In the genomic region with DNA sequence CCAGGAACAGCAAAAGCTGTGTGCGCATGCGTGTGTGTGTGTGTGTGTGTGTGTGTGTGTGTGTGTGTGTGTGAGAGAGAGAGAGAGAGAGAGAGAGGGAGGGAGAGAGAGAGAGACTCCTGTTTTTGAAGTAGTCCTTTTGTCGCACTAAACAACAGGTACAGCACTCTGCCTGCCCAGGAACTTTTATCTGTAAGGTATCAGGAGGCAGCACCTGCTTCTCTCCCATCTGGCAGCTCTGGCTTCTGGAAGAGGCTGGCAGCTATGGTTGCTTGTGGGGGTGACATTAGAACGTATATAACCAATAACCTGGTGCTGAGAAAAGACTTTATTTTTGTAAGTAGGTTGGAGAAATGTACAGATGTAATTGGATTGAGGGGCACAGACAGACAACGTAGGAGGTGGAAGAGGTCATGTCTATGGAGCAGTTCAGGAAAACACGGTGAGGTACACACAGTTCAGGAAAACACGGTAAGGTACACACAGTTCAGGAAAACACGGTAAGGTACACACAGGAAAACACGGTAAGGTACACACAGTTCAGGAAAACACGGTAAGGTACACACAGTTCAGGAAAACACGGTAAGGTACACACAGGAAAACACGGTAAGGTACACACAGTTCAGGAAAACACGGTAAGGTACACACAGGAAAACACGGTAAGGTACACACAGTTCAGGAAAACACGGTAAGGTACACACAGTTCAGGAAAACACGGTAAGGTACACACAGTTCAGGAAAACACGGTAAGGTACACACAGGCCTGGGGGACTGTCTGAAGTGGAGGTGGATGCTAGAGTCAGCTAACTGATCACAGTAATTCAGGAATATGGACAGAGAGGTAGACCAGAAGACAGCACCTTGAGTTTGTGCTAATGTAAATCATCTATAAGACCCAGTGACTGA, we compare ENCODE assay signal across 7 mouse cellular contexts. TPM values are rescaled to one million over a fixed set of nuclear protein-coding genes. Genes with fewer than 3 reads are reported as not detected.
A peak's percentile ranks its signal among the peaks of the same experiment; 100 is the strongest.
DNase-seq lines count a peak whose midpoint lies in the region; ATAC-seq lines count a peak whose summit lies in the region.
"Not testable (repeated sequence)": the region's sequence is repeated elsewhere in the genome, so short reads cannot be mapped to it uniquely, and the experiment has no call there.
"Had no signal": no experiment of that assay in that cellular context is flagged by ENCODE, and none has a peak within 500 bp of the region (broad histone marks: within the 10 kb centered on the region; RNA-seq: fewer than 3 reads in every experiment).

No protein-coding gene starts in this region.

- H3K27me3 ChIP-seq in limb, embryonic 12.5 days; liver, embryonic 12.5 days (replicated peaks); liver, embryonic 15.5 days: not testable (repeated sequence)

- not testable (repeated sequence) for H3K9ac ChIP-seq in limb, embryonic 12.5 days (replicated peaks); liver, embryonic 12.5 days; liver, embryonic 15.5 days

- peak; percentile 32 for DNase-seq in c-Kit-positive CD71-positive TER-119-positive erythroid progenitor cells, embryonic 14.5 days (ENCODE audit: low spot score)

- ATAC-seq in limb, embryonic 12.5 days (ENCODE audit: insufficient number of reproducible peaks, insufficient read depth, low FRiP score, low TSS enrichment, low read depth): not testable (repeated sequence)
- ATAC-seq in liver, embryonic 12.5 days: peak; percentile 61
- peak; percentile 48; the same call in 1 of the 2 replicates for ATAC-seq in liver, embryonic 15.5 days (ENCODE audit: insufficient read depth)
- ATAC-seq in megakaryocyte progenitor cell, adult 5-6 weeks (replicated peaks; ENCODE audit: poor library complexity): peak; percentile 63

- H3K4me1 ChIP-seq in limb, embryonic 12.5 days (replicated peaks): peaks cover 16% of the 10 kb centered on the region
- peaks cover 37% of the 10 kb centered on the region for H3K4me1 ChIP-seq in liver, embryonic 12.5 days
- peaks cover 17% of the 10 kb centered on the region for H3K4me1 ChIP-seq in liver, embryonic 15.5 days (replicated peaks)

- H3K27ac ChIP-seq in limb, embryonic 12.5 days: peak overlapping the region; percentile 41; the same call in 1 of the 2 replicates
- H3K27ac ChIP-seq in liver, embryonic 12.5 days: peak overlapping the region; percentile 48; the same call in 1 of the 2 replicates
- H3K27ac ChIP-seq in liver, embryonic 15.5 days (replicated peaks): not testable (repeated sequence)

- WGBS in limb, embryonic 12.5 days: 90% methylated on average over 17 of the region's 17 CpGs
- WGBS in liver, embryonic 12.5 days (ENCODE audit: insufficient replicate concordance): 81% methylated on average over 17 of the region's 17 CpGs
- 76% methylated on average over 17 of the region's 17 CpGs for WGBS in liver, embryonic 15.5 days (ENCODE audit: insufficient replicate concordance)

- H3K36me3 ChIP-seq in limb, embryonic 12.5 days: peaks cover 17% of the 10 kb centered on the region
- peaks cover 29% of the 10 kb centered on the region for H3K36me3 ChIP-seq in liver, embryonic 12.5 days
- H3K36me3 ChIP-seq in liver, embryonic 15.5 days (replicated peaks): peaks cover 20% of the 10 kb centered on the region

- H3K4me2 ChIP-seq in limb, embryonic 12.5 days; liver, embryonic 12.5 days; liver, embryonic 15.5 days: not testable (repeated sequence)

- not testable (repeated sequence) for H3K4me3 ChIP-seq in limb, embryonic 12.5 days (replicated peaks); liver, embryonic 12.5 days; liver, embryonic 15.5 days (replicated peaks)

- not testable (repeated sequence) for H3K9me3 ChIP-seq in limb, embryonic 12.5 days; liver, embryonic 12.5 days (replicated peaks); liver, embryonic 15.5 days (replicated peaks)

RNA-seq across cellular contexts. Expression of gene Gpr161, which starts 33.0 kb away (rescaled TPM):
- polyA plus RNA-seq in limb, embryonic 12.5 days (2016; fragmentation: Nextera tagmentation; extraction: Ambion mirVana): 2.2 and 2.3 TPM in 2 replicates
- polyA plus RNA-seq in liver, embryonic 12.5 days (2016; fragmentation: Nextera tagmentation; extraction: Ambion mirVana): 0.14 and 0.20 TPM in 2 replicates
- 0.05 TPM in 2 replicates for polyA plus RNA-seq in liver, embryonic 15.5 days (2015; fragmentation: Nextera tagmentation; extraction: Ambion mirVana)
- total RNA-seq in megakaryocyte progenitor cell, adult 5-6 weeks (2015): 0.34 and 0.44 TPM in 2 replicates
- total RNA-seq in megakaryocyte progenitor cell, adult 5-6 weeks (2017): 0.29 and 0.51 TPM in 2 replicates
- polyA plus RNA-seq: activated CD4-positive, CD25-positive, alpha-beta regulatory T cell, adult 4 months; erythroblast, embryonic 14.5 days had no signal
